Mouse (Mus musculus): ENCODE results near the gene Ric8b. TPM values are rescaled to one million over a fixed set of nuclear protein-coding genes. Genes with fewer than 3 reads are reported as not detected.

The Ric8b gene
- polyA plus RNA-seq (2017; shearing (Covaris generic)) = 10.8 TPM

GRCm38 (mm10) chr10:84916810-84917730, at the start of gene Ric8b:
TSS of gene Ric8b (plus strand) at chr10:84917616.

Other genes with a start within 250 kb of the Ric8b start
- not detected for gene Rfx4, start 161.6 kb upstream of the Ric8b start, polyA plus RNA-seq (2017; shearing (Covaris generic))
- 1.0 TPM for gene Fhl4, start 184.9 kb downstream of the Ric8b start, polyA plus RNA-seq (2017; shearing (Covaris generic))
- 9.4 TPM for gene Tmem263, start 185.0 kb downstream of the Ric8b start, polyA plus RNA-seq (2017; shearing (Covaris generic))
- gene Mterf2, start 210.4 kb downstream of the Ric8b start, polyA plus RNA-seq (2017; shearing (Covaris generic)) = 24.1 TPM

Data from CD4-positive, CD25-positive, alpha-beta regulatory T cell (primary cell).